In the genomic region with DNA sequence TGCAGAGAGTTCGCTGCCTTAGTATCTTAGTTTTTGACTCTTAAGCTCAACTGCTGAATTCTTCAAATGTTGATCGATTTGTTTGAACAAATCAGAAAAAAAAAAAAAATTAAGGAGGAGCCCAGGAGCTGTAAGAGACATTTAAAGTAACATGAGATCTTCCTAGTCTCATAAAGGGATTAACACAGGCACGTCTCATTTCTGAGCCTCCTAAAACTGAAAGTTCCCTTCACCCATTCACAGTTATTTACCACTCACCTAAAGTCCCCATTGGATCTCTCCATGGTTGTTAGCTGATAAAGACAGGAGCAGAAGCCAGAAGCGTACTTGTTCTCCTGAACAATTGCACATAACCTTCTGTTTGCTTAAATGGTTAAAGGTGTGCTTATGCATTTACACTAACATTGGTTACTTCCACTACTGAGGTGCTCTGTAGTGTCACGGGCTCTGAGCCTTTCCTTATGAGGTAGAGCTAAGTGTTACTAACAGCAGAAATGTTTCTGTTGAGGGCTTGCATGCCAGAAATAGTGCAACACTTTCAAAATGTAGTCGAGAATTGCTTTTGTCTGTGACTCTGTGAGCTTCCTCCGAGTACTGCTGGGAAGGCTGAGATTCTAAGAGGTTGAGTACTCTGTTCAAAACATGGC, we compare ENCODE assay signal across 8 mouse cellular contexts. TPM values are rescaled to one million over a fixed set of nuclear protein-coding genes. Genes with fewer than 3 reads are reported as not detected.
DNase-seq lines count a peak whose midpoint lies in the region; ATAC-seq and TF ChIP-seq lines count a peak whose summit lies in the region.

Hnmt (minus strand) TSS at position 51 of the 647 bp plus-strand sequence.

- H3K9me3 ChIP-seq in forebrain, postnatal 0 days (ENCODE audit: low read length): no peaks in the 10 kb centered on the region
- no peaks in the 10 kb centered on the region for H3K9me3 ChIP-seq in kidney, embryonic 15.5 days (replicated peaks)
- no peaks in the 10 kb centered on the region for H3K9me3 ChIP-seq in lung, postnatal 0 days (ENCODE audit: low read length)
- H3K9me3 ChIP-seq in stomach, postnatal 0 days (ENCODE audit: control insufficient read depth, low read length): no peaks in the 10 kb centered on the region

- H3K4me2 ChIP-seq in forebrain, postnatal 0 days (ENCODE audit: low read depth): peak within 1 kb of the TSS; percentile 63
- peak within 1 kb of the TSS; percentile 58 for H3K4me2 ChIP-seq in kidney, embryonic 15.5 days
- H3K4me2 ChIP-seq in lung, postnatal 0 days (replicated peaks; ENCODE audit: low read depth, low read length): peak within 1 kb of the TSS; percentile 45
- peak within 1 kb of the TSS; percentile 57 for H3K4me2 ChIP-seq in stomach, postnatal 0 days (replicated peaks; ENCODE audit: low read depth)

- 43% methylated on average over 7 of the region's 7 CpGs for WGBS in forebrain, postnatal 0 days
- 54% methylated on average over 7 of the region's 7 CpGs for WGBS in kidney, embryonic 15.5 days
- WGBS in lung, postnatal 0 days: 28% methylated on average over 7 of the region's 7 CpGs
- WGBS in stomach, postnatal 0 days: 24% methylated on average over 7 of the region's 7 CpGs

- DNase-seq in right cerebral cortex, adult 18-20 months: peak; percentile 8
- no peak for DNase-seq in right cerebral cortex, postnatal 36 days (ENCODE audit: low spot score in 2 of 2)
- DNase-seq in forebrain, postnatal 0 days: no peak
- DNase-seq in lung, postnatal 0 days (ENCODE audit: low spot score): peak; percentile 7
- no peak for DNase-seq in stomach, postnatal 0 days (ENCODE audit: low spot score)
- DNase-seq in natural killer cell, adult 2 months (ENCODE audit: low spot score in 2 of 2): no peak
- DNase-seq in cerebellum, postnatal 10 days: no peak

- no peaks in the 10 kb centered on the region for H3K4me1 ChIP-seq in forebrain, postnatal 0 days (ENCODE audit: insufficient read depth)
- 0 out of 2 replicates have a peak, but pooled peaks cover 3% of the 10 kb centered on the region for H3K4me1 ChIP-seq in kidney, embryonic 15.5 days
- H3K4me1 ChIP-seq in lung, postnatal 0 days (ENCODE audit: insufficient read depth, low read depth, low read length): no peaks in the 10 kb centered on the region
- no peaks in the 10 kb centered on the region for H3K4me1 ChIP-seq in stomach, postnatal 0 days (replicated peaks; ENCODE audit: control insufficient read depth, insufficient read depth)

- peak within 1 kb of the TSS; percentile 46 for H3K4me3 ChIP-seq in forebrain, postnatal 0 days (ENCODE audit: low read depth, low read length)
- peak within 1 kb of the TSS; percentile 40 for H3K4me3 ChIP-seq in kidney, embryonic 15.5 days (replicated peaks)
- H3K4me3 ChIP-seq in lung, postnatal 0 days (ENCODE audit: low read depth, low read length): peak within 1 kb of the TSS; percentile 21
- H3K4me3 ChIP-seq in stomach, postnatal 0 days (ENCODE audit: low read depth, low read length): peak within 1 kb of the TSS; percentile 42

- no peak for TF ChIP-seq EP300 in lung, postnatal 0 days (IDR thresholded peaks at IDR 0.05)
- TF ChIP-seq EP300 in stomach, postnatal 0 days (optimal IDR thresholded peaks at IDR 0.05): no peak

- ATAC-seq in forebrain, postnatal 0 days: no peak
- no peak for ATAC-seq in kidney, embryonic 15.5 days (replicated peaks; ENCODE audit: low FRiP score)
- no peak; the same call in 1 of the 2 replicates for ATAC-seq in lung, postnatal 0 days
- no peak for ATAC-seq in stomach, postnatal 0 days (ENCODE audit: low FRiP score, low TSS enrichment)

- peak within 1 kb of the TSS; percentile 47 for H3K27ac ChIP-seq in forebrain, postnatal 0 days (ENCODE audit: low read depth, low read length)
- H3K27ac ChIP-seq in kidney, embryonic 15.5 days: no peak within 1 kb of the TSS
- H3K27ac ChIP-seq in lung, postnatal 0 days (ENCODE audit: low read length): no peak within 1 kb of the TSS
- peak within 1 kb of the TSS; percentile 63; the same call in 1 of the 2 replicates for H3K27ac ChIP-seq in stomach, postnatal 0 days (replicated peaks)

- no peaks in the 10 kb centered on the region for H3K36me3 ChIP-seq in forebrain, postnatal 0 days (ENCODE audit: insufficient read depth)
- no peaks in the 10 kb centered on the region for H3K36me3 ChIP-seq in kidney, embryonic 15.5 days
- H3K36me3 ChIP-seq in lung, postnatal 0 days (ENCODE audit: insufficient read depth, low read length): no peaks in the 10 kb centered on the region
- H3K36me3 ChIP-seq in stomach, postnatal 0 days (ENCODE audit: control insufficient read depth, insufficient read depth, low read length): no peaks in the 10 kb centered on the region

- H3K9ac ChIP-seq in forebrain, postnatal 0 days: peak within 1 kb of the TSS; percentile 60
- H3K9ac ChIP-seq in kidney, embryonic 15.5 days: 0 out of 2 replicates have a peak within 1 kb of the TSS, but pooled peaks have one; percentile 23
- 0 out of 2 replicates have a peak within 1 kb of the TSS, but pooled peaks have one; percentile 16 for H3K9ac ChIP-seq in lung, postnatal 0 days (replicated peaks; ENCODE audit: low read depth)
- peak within 1 kb of the TSS; percentile 45; the same call in 1 of the 2 replicates for H3K9ac ChIP-seq in stomach, postnatal 0 days (ENCODE audit: low read length)

- TF ChIP-seq CTCF in forebrain, postnatal 0 days (IDR thresholded peaks at IDR 0.05; ENCODE audit: low read depth): no peak
- no peak for TF ChIP-seq CTCF in lung, postnatal 0 days (IDR thresholded peaks at IDR 0.05)
- TF ChIP-seq CTCF in stomach, postnatal 0 days (IDR thresholded peaks at IDR 0.05; ENCODE audit: low read depth): no peak

- H3K27me3 ChIP-seq in forebrain, postnatal 0 days (ENCODE audit: insufficient read depth, low read length): no peaks in the 10 kb centered on the region
- H3K27me3 ChIP-seq in kidney, embryonic 15.5 days: no peaks in the 10 kb centered on the region
- H3K27me3 ChIP-seq in lung, postnatal 0 days (replicated peaks; ENCODE audit: insufficient read depth, low read length): no peaks in the 10 kb centered on the region
- no peaks in the 10 kb centered on the region for H3K27me3 ChIP-seq in stomach, postnatal 0 days (ENCODE audit: control insufficient read depth, insufficient read depth, low read length)

RNA-seq across cellular contexts. Expression of gene Hnmt, which starts in this region (rescaled TPM):
- 15.6 and 25.5 TPM in 2 replicates for total RNA-seq in forebrain, postnatal 0 days (2014; rRNA removed)
- polyA plus RNA-seq in forebrain, postnatal 0 days (2015; fragmentation: Nextera tagmentation; extraction: Ambion mirVana): 15.1 and 18.9 TPM in 2 replicates
- polyA plus RNA-seq in kidney, embryonic 15.5 days (2015; fragmentation: Nextera tagmentation; extraction: Ambion mirVana): 1.5 and 2.0 TPM in 2 replicates
- 5.6 and 5.8 TPM in 2 replicates for polyA plus RNA-seq in lung, postnatal 0 days (2015; fragmentation: Nextera tagmentation; extraction: Ambion mirVana)
- 4.3 and 4.7 TPM in 2 replicates for polyA plus RNA-seq in stomach, postnatal 0 days (2015; fragmentation: Nextera tagmentation; extraction: Ambion mirVana)

Comparison
In these comparisons a context has a peak if more than half of its experiments do, and no peak if none do; other contexts are left out.
1. DNase-seq: peak in right cerebral cortex, adult 18-20 months (single experiment) and lung, postnatal 0 days (single experiment); none in right cerebral cortex, postnatal 36 days (0 of 2), forebrain, postnatal 0 days (single experiment), stomach, postnatal 0 days (single experiment), natural killer cell, adult 2 months (0 of 2) and cerebellum, postnatal 10 days (0 of 2).
2. H3K27ac ChIP-seq: peak in forebrain, postnatal 0 days (single experiment) and stomach, postnatal 0 days (single experiment); none in kidney, embryonic 15.5 days (single experiment) and lung, postnatal 0 days (single experiment).
3. Peak in every context shown above with its lines, with median percentiles within 50 percentile points of each other: H3K4me2 ChIP-seq, H3K4me3 ChIP-seq and H3K9ac ChIP-seq.